Mouse (Mus musculus): ENCODE results near the gene Eef1akmt2.

Gene Eef1akmt2

DNA sequence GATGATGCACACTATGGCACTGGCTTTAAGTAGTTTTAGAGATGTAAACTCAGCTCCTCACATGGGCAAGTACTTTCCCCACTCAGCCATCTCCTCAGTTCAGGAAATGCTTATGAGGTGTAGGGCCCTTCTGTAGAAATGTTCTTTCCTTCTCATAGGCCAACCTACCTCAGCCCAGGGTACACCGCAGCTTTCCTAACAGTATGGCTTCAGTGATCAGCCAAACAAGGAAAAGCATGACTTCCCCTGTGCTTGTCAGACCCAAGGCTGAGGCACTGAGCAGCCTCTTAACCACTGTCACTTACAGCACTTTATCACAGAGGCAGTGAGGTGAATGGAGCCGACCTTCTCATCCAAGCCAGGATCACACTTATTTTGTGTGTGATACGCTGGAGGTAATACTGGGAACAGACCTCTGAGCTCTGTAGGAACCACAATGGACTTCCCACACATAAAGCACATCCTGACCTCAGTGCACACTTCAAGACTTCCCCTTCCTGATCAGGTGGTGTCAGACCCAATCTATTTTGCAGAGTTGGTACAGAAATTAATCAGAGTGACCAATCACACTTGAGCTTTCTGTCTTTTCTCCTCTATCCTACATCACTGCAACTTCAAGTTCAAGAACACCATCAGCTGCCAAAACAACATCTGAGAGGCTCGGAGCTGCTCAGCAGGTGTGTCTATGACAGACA lies 64.8 kb downstream of the Eef1akmt2 start:
- no peak for DNase-seq (ENCODE audit: low spot score)

DNA sequence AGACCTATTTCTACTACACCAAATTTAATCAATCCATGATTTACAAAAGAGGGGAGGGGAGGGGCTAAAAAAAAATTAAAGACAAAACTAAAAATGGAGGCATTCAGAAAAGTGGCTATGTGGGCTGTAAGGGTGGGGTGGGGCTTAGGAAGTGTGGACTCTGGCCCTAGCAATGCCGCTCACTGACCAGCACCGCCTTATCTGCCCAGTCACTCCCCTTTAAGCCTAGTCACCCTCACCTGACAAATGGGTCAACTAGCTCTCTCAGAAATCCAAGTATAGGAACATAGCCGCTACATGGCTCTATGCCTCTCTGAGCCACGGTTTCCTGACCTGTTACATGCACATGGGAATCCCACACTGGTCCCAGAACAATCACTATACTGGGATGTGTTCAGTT lies 65.5 kb downstream of the Eef1akmt2 start:
- DNase-seq (ENCODE audit: low spot score) = no peak

- no peak for DNase-seq (ENCODE audit: low spot score)
These were observed 66.0 kb downstream of the Eef1akmt2 start for GRCm38 (mm10) chr7:132786522-132786921.

DNA sequence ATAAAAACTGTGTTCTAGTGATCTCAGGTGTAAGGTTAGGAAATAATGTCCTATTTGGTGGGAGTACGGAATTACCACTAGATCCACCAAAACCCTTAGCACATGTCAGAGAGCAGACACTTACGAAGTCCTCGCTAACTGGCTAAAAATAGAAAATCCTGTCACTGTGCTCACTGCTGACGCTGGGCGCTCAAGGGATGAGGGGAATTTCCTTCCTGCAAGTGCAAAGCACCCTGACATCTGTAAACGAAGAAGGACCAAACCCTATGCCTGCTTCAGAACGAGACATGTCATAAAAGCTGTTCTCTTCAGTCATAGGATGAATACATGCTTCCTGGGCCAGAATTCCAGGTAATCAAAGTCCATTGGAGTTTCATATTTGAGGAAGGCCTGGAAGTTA lies 66.5 kb downstream of the Eef1akmt2 start:
- no peak for DNase-seq (ENCODE audit: low spot score)

- DNase-seq (ENCODE audit: low spot score) = no peak
These were observed 68.4 kb downstream of the Eef1akmt2 start for GRCm38 (mm10) chr7:132784101-132784500.

DNA sequence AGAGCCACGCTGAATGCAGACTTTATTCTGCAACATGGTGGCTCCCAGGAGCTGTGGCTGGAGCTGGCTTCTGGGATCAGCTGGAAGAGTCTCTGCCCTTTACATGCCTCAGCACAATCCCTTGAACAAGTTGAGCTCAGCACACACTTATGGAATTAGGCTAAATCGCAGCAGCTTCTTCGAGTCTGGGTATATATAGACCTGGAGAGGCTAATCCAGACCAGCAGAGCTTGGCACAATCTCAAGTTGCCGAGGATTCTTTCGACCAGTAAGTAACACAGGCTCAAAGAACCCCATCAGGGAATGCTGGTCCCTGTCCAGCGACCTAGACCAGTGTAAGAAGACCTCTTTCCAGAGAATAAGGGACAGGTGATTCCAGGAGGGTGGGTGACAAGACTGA lies 70.6 kb downstream of the Eef1akmt2 start:
- DNase-seq (ENCODE audit: low spot score) = no peak

- no peak for DNase-seq (ENCODE audit: low spot score)
These were observed 71.2 kb downstream of the Eef1akmt2 start for GRCm38 (mm10) chr7:132781130-132781814.

GRCm38 (mm10) chr7:132780611-132781010 lies 71.9 kb downstream of the Eef1akmt2 start:
- DNase-seq (ENCODE audit: low spot score) = no peak

GRCm38 (mm10) chr7:132778630-132779029 lies 73.8 kb downstream of the Eef1akmt2 start:
- DNase-seq (ENCODE audit: low spot score) = no peak

GRCm38 (mm10) chr7:132777728-132778453 lies 74.6 kb downstream of the Eef1akmt2 start:
- no peak for DNase-seq (ENCODE audit: low spot score)
